Mouse (Mus musculus): ENCODE measurements around the gene Gstt4. TPM values are rescaled to one million over a fixed set of nuclear protein-coding genes. Genes with fewer than 3 reads are reported as not detected.

Gstt4 gene
- polyA plus RNA-seq (2012; rRNA removed), result 0.08 TPM in 1 of 2 replicates, not detected in the other

GRCm38 (mm10) chr10:75822443-75822842, at the start of gene Gstt4:
Gstt4 (minus strand) TSS chr10:75822543.

GRCm38 (mm10) chr10:75859786-75860470, 37.6 kb upstream of the Gstt4 start, which contains the start of gene Mif:
Mif (minus strand) TSS chr10:75860240.

GRCm38 (mm10) chr10:75837248-75837759, 15.0 kb upstream of the Gstt4 start, which contains the start of gene Gstt2:
Gstt2 (minus strand) TSS chr10:75837424.

GRCm38 (mm10) chr10:75798176-75798696, 24.1 kb downstream of the Gstt4 start, which contains the start of gene Gstt1:
Gstt1 (minus strand) TSS chr10:75798584.

GRCm38 (mm10) chr10:75780769-75781578, 41.4 kb downstream of the Gstt4 start, which contains the start of the genes Gm20441 and Gstt3:
Gm20441 (minus strand) TSS chr10:75780954.
Gstt3 (minus strand) TSS chr10:75781414.

GRCm38 (mm10) chr10:75772795-75773664, 49.3 kb downstream of the Gstt4 start, which contains the start of gene Ddt:
Ddt (minus strand) TSS chr10:75773414.

Other genes starting within 250 kb of the Gstt4 start
- gene Ggt5, start 233.2 kb downstream of the Gstt4 start, polyA plus RNA-seq (2012; rRNA removed), result 5.9 and 8.0 TPM in 2 replicates
- 3.7 and 5.1 TPM in 2 replicates for gene Susd2, start 178.5 kb downstream of the Gstt4 start, polyA plus RNA-seq (2012; rRNA removed)
- gene Cabin1, start 58.2 kb downstream of the Gstt4 start, polyA plus RNA-seq (2012; rRNA removed), result 43.6 and 46.2 TPM in 2 replicates
- gene Ddt, start 49.1 kb downstream of the Gstt4 start, polyA plus RNA-seq (2012; rRNA removed), result 58.7 and 64.5 TPM in 2 replicates
- 0.19 TPM in 1 of 2 replicates, not detected in the other for gene Gm20441, start 41.6 kb downstream of the Gstt4 start, polyA plus RNA-seq (2012; rRNA removed)
- 1.1 and 4.6 TPM in 2 replicates for gene Gstt3, start 41.1 kb downstream of the Gstt4 start, polyA plus RNA-seq (2012; rRNA removed)
- 10.6 and 12.6 TPM in 2 replicates for gene Gstt1, start 24.0 kb downstream of the Gstt4 start, polyA plus RNA-seq (2012; rRNA removed)
- 10.4 and 14.7 TPM in 2 replicates for gene Gstt2, start 14.9 kb upstream of the Gstt4 start, polyA plus RNA-seq (2012; rRNA removed)
- 1,561 and 1,730 TPM in 2 replicates for gene Mif, start 37.7 kb upstream of the Gstt4 start, polyA plus RNA-seq (2012; rRNA removed)
- gene Derl3, start 70.9 kb upstream of the Gstt4 start, polyA plus RNA-seq (2012; rRNA removed), result 2.6 and 4.1 TPM in 2 replicates
- gene Smarcb1, start 99.1 kb upstream of the Gstt4 start, polyA plus RNA-seq (2012; rRNA removed), result 147 TPM in 2 replicates
- gene Chchd10, start 110.6 kb upstream of the Gstt4 start, polyA plus RNA-seq (2012; rRNA removed), result 25.8 and 31.6 TPM in 2 replicates
- gene Mmp11, start 114.0 kb upstream of the Gstt4 start, polyA plus RNA-seq (2012; rRNA removed), result 33.8 and 48.8 TPM in 2 replicates
- gene Gm867, start 118.1 kb upstream of the Gstt4 start, polyA plus RNA-seq (2012; rRNA removed), result 0.63 and 0.96 TPM in 2 replicates
- gene Vpreb3, start 120.5 kb upstream of the Gstt4 start, polyA plus RNA-seq (2012; rRNA removed), result 0.21 and 0.23 TPM in 2 replicates
- 0.08 and 0.11 TPM in 2 replicates for gene Gm5134, start 132.0 kb upstream of the Gstt4 start, polyA plus RNA-seq (2012; rRNA removed)
- 11.0 and 13.2 TPM in 2 replicates for gene Zfp280b, start 210.1 kb upstream of the Gstt4 start, polyA plus RNA-seq (2012; rRNA removed)

Measured in central nervous system, embryonic 14 days (tissue).